Mouse (Mus musculus) testis, adult 2 months (tissue): ENCODE measurements around the gene Gm28051.

Experiments used
- CTCF ChIP-seq: fragments of 200-500 bp; IDR thresholded peaks from 2 replicates; pipeline ENCODE4 v1.5.1; 2012; ENCODE audit warnings: low read depth, mild to moderate bottlenecking, inconsistent platforms, low read length, moderate library complexity; ENCODE audit not compliant: control insufficient read depth, insufficient read depth, insufficient replicate concordance
- POLR2A ChIP-seq: fragments of 200-500 bp; IDR thresholded peaks from 2 replicates; pipeline ENCODE4 v1.6.1; 2012; ENCODE audit warnings: low read depth, mild to moderate bottlenecking, inconsistent platforms, low read length, moderate library complexity; ENCODE audit not compliant: control insufficient read depth

DNA sequence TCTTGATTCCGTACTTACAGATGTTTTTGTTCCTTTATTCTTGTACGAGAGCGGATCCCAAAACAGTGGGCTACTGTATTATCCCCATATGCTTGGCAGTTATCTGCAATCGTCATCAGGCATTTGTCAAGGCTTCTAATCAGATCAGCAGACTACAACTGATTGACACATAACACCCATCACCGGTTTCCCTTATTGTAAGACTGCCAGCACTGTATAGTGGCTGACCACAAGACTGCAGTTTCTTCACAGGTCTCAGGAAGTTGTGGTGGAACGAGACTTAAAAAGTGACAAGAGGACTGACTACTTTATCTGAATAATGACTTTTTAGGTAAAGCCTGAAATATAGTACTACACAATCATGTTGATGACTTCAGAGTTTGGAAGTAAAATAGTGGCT lies 12.7 kb downstream of the Gm28051 start:
- TF ChIP-seq POLR2A (no peak), CTCF (no peak)
